Mouse (Mus musculus) hindbrain, embryonic 11.5 days (tissue): Measurements from ENCODE around the gene Cntrl. TPM values are rescaled to one million over a fixed set of nuclear protein-coding genes. Genes with fewer than 3 reads are reported as not detected.
A peak's percentile ranks its signal among the peaks of the same experiment; 100 is the strongest.

ENCODE experiments used
- ATAC-seq: fragments of 200-750 bp; cut with Nextera tagmentation; 2 replicates; pipeline ENCODE4 v1.8.0; 2017; ENCODE audit warnings: mild to moderate bottlenecking, moderate TSS enrichment, moderate library complexity; ENCODE audit not compliant: low FRiP score
- DNase-seq: peaks from one replicate; pipeline ENCODE4 v3.0.0-alpha.2; 2015; ENCODE audit warnings: low spot score
- H3K27ac ChIP-seq: fragments of 300-500 bp; sonication (generic); 2 replicates; pipeline ENCODE4 v1.5.1; 2014; ENCODE audit warnings: mild to moderate bottlenecking, low read depth, low read length
- H3K27me3 ChIP-seq: fragments of 300-500 bp; sonication (generic); 2 replicates; pipeline ENCODE4 v1.6.1; 2014; ENCODE audit warnings: mild to moderate bottlenecking, low read length, moderate library complexity, mixed read lengths; ENCODE audit not compliant: control insufficient read depth, insufficient read depth
- H3K36me3 ChIP-seq: fragments of 300-500 bp; sonication (generic); 2 replicates; pipeline ENCODE4 v1.6.1; 2014; ENCODE audit warnings: mild to moderate bottlenecking, low read length, moderate library complexity, mixed read lengths; ENCODE audit not compliant: control insufficient read depth, insufficient read depth
- H3K4me1 ChIP-seq: fragments of 300-500 bp; sonication (generic); replicated peaks from 2 replicates; pipeline ENCODE4 v1.6.1; 2014; ENCODE audit warnings: low read length, mixed read lengths; ENCODE audit not compliant: control insufficient read depth, insufficient read depth
- H3K4me2 ChIP-seq: fragments of 300-500 bp; sonication (generic); replicated peaks from 2 replicates; pipeline ENCODE4 v1.6.1; 2014; ENCODE audit warnings: mild to moderate bottlenecking, low read depth, low read length
- H3K4me3 ChIP-seq: fragments of 300-500 bp; sonication (generic); 2 replicates; pipeline ENCODE4 v1.5.1; 2014; ENCODE audit warnings: low read depth, low read length
- H3K9ac ChIP-seq: fragments of 300-500 bp; sonication (generic); 2 replicates; pipeline ENCODE4 v1.6.1; 2014; ENCODE audit warnings: low read depth, low read length
- H3K9me3 ChIP-seq: fragments of 300-500 bp; sonication (generic); 2 replicates; pipeline ENCODE4 v1.6.1; 2016; ENCODE audit warnings: low read length; ENCODE audit not compliant: control insufficient read depth
- WGBS: fragments of 180-500 bp; shearing (Covaris S2); extraction: QIAGEN DNeasy Blood & Tissue Kit; methylation state at CpG from one replicate; pipeline ENCODE4 v1.1.7; 2014; 5-methylcytosine and 5-hydroxymethylcytosine counted together
- polyA plus RNA-seq: library from polyadenylated mRNA; unstranded; fragments of >200 nt; fragmentation: Nextera tagmentation; extraction: Ambion mirVana; gene quantifications from 2 replicates; pipeline ENCODE4 v1.2.1, GENCODE M21; 2014

The Cntrl gene
- polyA plus RNA-seq, 1 experiment from 2014 or later: 38.6 TPM

DNA sequence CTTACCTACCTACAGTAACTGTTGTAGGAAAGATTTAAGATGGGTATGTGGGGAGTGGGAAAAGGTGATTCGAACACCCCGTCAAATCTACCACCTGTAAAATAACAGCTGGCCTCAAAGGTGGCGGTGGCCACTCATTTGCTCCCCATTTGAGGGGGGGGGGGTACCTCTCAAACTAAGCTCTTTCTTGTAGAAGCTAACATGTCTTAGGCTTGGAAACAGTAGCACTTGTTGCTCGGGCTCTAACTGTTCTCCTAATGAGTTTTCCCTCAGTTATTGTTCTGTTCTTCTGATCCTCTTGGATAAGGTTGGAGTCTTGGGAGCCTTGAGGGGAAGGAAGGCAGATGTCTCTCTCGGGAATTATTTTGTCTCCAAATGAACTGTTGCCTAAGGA lies 23.4 kb downstream of the Cntrl start:
- peak overlapping the region; percentile 36; the same call in 1 of the 2 replicates for H3K27ac ChIP-seq

DNA sequence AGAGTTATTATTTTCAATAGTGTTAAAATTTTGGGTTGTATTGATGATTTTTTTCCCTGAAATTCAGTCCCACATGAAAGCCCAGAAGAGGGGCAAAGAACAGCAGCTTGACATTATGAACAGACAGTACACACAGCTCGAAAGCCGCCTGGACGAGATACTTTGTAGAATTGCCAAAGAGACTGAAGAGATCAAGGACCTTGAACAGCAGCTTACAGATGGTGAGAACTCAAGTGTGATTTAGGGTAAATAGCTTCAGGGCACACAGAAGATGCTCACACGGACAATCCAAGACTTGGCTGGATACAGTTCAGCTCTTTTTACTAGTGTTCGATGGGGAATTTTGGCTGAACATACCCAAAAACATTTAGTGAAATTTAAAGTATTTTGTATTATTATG lies 24.6 kb downstream of the Cntrl start:
- Histone ChIP-seq H3K9me3 (no peaks in the 10 kb centered on the region), H3K4me3 (no peak overlapping the region), H3K4me1 (0 out of 2 replicates have a peak, but pooled peaks cover 2% of the 10 kb centered on the region), H3K27ac (no peak overlapping the region), H3K9ac (no peak overlapping the region), H3K36me3 (0 out of 2 replicates have a peak, but pooled peaks cover 7% of the 10 kb centered on the region), H3K27me3 (no peaks in the 10 kb centered on the region), H3K4me2 (no peak overlapping the region)
- WGBS: 86% methylated on average over 5 of the region's 5 CpGs
- ATAC-seq (no peak), DNase-seq (no peak)

More for the DNA sequence above, 23.4 kb downstream of the Cntrl start:
- Histone ChIP-seq H3K27me3 (no peaks in the 10 kb centered on the region), H3K9me3 (no peaks in the 10 kb centered on the region), H3K9ac (peak overlapping the region; percentile 56), H3K36me3 (0 out of 2 replicates have a peak, but pooled peaks cover 4% of the 10 kb centered on the region), H3K4me1 (0 out of 2 replicates have a peak, but pooled peaks cover 2% of the 10 kb centered on the region), H3K4me3 (peak overlapping the region; percentile 43), H3K4me2 (peak overlapping the region; percentile 45)
- ATAC-seq: no peak
- peak; percentile 18 for DNase-seq
- 23% methylated on average over 5 of the region's 5 CpGs for WGBS

DNA sequence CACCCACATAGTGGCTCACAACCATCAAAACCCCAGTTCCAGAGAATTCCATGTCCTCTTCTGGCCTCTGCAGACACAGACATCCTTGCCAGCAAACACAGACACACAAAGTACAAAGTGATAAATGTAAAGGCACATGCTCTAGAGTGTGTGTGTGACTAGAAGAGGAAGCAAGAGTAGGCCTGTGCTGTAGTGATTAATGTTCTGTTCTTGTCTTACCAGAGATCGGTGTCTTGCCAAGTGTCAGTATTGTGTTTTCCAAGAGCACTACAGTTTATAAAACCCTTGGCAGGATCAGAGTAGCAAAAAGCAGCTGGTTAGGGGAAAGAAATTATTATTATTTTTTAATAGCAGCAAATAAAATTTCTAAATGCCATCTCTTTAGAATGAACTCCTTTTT lies 29.3 kb downstream of the Cntrl start:
- WGBS: 97% methylated on average over 1 of the region's 1 CpGs
- Histone ChIP-seq H3K9ac (no peak overlapping the region), H3K36me3 (0 out of 2 replicates have a peak, but pooled peaks cover 7% of the 10 kb centered on the region), H3K27me3 (no peaks in the 10 kb centered on the region), H3K27ac (no peak overlapping the region), H3K4me2 (no peak overlapping the region), H3K9me3 (no peaks in the 10 kb centered on the region), H3K4me1 (no peaks in the 10 kb centered on the region), H3K4me3 (no peak overlapping the region)
- ATAC-seq (no peak), DNase-seq (no peak)

DNA sequence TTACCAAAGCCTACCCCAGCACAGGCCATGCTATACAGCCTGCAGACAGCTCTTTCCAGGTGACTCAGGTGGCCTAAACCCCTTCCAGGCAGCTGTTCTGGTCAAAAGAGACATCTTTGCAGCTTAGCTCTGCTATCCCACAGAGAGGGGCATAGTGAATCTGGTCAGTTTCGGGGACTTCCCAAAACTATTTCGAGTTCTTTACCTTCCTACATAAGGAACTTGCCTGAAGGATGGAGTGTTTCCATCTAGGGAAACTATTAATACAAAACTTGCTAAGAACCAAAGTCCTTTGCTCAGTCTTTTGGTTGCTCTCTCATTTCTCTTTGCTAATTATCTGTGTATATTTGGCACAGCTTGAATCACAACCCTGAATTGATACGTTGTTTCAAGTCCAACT lies 32.4 kb downstream of the Cntrl start:
- Histone ChIP-seq H3K4me3 (no peak overlapping the region), H3K9me3 (no peaks in the 10 kb centered on the region), H3K9ac (no peak overlapping the region), H3K27ac (no peak overlapping the region), H3K36me3 (peaks cover 9% of the 10 kb centered on the region; the same call in 1 of the 2 replicates), H3K27me3 (no peaks in the 10 kb centered on the region), H3K4me1 (no peaks in the 10 kb centered on the region), H3K4me2 (no peak overlapping the region)
- 91% methylated on average over 3 of the region's 3 CpGs for WGBS
- ATAC-seq (no peak), DNase-seq (no peak)

DNA sequence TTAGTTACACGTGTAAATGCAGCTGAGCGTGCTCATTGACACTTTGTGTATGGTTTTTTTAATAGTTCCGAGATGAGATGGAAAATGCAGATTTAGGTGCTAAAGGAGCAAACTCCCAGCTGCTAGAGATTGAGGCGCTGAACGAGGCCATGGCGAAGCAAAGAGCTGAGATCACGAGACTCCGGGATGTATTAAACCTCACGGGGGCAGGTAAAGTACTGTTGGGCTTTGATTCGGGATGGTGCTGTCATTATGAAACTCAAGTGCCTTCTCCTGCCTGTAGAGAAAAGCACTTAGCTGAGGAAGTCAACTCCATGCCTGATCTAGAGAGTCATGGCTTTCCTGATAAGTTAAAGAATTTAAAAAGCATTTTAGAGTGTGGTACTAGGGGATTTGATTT lies 39.5 kb downstream of the Cntrl start:
- ATAC-seq (no peak), DNase-seq (no peak)
- no peak overlapping the region for H3K4me2 ChIP-seq
- H3K4me3 ChIP-seq: no peak overlapping the region
- no peaks in the 10 kb centered on the region for H3K9me3 ChIP-seq
- H3K27ac ChIP-seq: no peak overlapping the region
- no peaks in the 10 kb centered on the region for H3K27me3 ChIP-seq
- no peaks in the 10 kb centered on the region for H3K4me1 ChIP-seq
- H3K9ac ChIP-seq: no peak overlapping the region
- WGBS: 95% methylated on average over 10 of the region's 10 CpGs
- H3K36me3 ChIP-seq: peaks cover 14% of the 10 kb centered on the region

DNA sequence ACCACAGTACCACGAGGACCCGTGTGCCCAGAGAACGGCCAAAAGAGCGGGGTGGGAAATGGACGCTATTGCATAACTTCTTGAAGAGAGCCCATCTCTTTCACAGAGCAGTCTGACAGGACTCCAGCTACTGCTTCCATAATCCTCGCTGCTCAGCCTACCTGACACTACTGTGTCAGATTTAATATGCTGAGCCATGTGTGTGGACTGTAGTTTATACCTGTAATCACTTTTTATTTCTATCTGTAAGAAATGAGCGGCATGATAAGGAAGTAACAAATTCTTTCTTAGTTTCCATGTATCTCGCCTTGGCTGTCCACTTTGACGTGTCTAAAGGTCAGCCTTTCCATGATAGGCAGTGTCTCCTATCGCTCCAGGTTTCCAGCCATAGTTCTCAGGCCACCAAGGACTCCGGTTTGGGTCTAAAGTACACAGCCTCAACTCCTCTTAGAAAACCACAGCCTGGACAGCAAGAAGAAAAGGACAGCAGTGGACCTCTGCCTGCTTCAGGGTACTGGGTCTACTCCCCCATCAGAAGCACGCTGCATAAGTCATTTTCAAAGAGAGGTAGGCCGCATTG lies 42.1 kb downstream of the Cntrl start:
- Histone ChIP-seq H3K36me3 (peaks cover 15% of the 10 kb centered on the region), H3K9me3 (no peaks in the 10 kb centered on the region), H3K4me1 (no peaks in the 10 kb centered on the region), H3K27me3 (no peaks in the 10 kb centered on the region), H3K9ac (no peak overlapping the region), H3K27ac (no peak overlapping the region), H3K4me2 (no peak overlapping the region), H3K4me3 (no peak overlapping the region)
- WGBS: 97% methylated on average over 13 of the region's 13 CpGs
- no peak for DNase-seq
- ATAC-seq: no peak

DNA sequence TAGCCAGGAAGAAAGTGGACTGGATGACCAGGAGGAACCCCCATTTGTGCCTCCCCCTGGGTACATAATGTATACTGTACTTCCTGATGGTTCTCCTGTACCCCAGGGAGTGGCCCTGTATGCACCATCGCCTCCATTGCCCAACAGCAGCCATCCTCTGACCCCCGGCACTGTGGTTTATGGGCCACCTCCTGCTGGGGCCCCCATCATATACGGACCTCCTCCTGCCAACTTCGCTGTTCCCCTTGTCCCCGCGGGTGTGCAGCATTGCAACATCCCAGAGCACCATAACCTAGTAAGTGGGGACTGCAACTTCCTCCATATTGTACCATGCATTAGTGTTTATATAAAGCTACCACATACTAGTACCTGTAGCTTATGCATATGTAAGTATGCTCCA lies 43.9 kb downstream of the Cntrl start:
- Histone ChIP-seq H3K4me3 (no peak overlapping the region), H3K27me3 (no peaks in the 10 kb centered on the region), H3K4me2 (no peak overlapping the region), H3K9me3 (no peaks in the 10 kb centered on the region), H3K36me3 (peaks cover 12% of the 10 kb centered on the region), H3K4me1 (no peaks in the 10 kb centered on the region), H3K27ac (no peak overlapping the region), H3K9ac (no peak overlapping the region)
- ATAC-seq (no peak), DNase-seq (no peak)
- 93% methylated on average over 6 of the region's 6 CpGs for whole genome bisulfite sequencing

DNA sequence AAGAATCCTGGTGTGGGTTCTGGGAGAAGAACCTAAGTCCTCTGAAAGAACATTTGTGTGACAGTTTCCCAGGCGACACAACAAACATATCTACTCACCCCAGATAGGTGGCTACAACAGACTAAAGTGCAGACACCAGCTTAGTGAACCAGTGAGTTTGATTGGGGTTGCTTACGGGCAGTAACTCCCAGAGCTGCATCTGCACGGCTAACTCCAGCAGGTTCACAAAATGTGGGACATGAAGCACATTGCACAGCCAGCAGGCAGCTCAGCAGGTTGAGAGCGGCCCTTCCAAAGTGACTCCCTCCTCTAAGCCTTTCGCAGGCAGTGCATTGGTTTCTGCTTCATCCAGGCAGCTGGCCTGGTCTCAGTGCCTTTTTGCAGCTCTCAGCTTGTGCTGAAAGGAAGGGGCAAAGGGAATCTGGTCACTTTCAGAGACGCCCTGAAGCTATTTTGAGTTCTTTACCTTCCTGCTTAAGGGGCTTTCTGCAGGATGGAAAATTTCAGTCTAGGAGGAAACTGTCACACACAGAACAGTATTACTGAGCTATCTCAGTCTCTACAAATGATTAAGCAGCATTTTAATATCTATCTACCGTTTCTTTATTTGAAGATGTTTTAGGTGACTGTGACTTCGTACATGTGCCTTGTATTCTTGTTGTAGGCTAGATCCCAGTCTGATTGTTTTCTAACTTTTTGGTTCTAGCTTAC lies 44.7 kb downstream of the Cntrl start:
- Histone ChIP-seq H3K9ac (no peak overlapping the region), H3K27ac (no peak overlapping the region), H3K36me3 (peaks cover 9% of the 10 kb centered on the region), H3K27me3 (no peaks in the 10 kb centered on the region), H3K4me1 (no peaks in the 10 kb centered on the region), H3K9me3 (no peaks in the 10 kb centered on the region), H3K4me2 (no peak overlapping the region), H3K4me3 (no peak overlapping the region)
- DNase-seq (no peak), ATAC-seq (no peak)
- WGBS: 90% methylated on average over 8 of the region's 8 CpGs

DNA sequence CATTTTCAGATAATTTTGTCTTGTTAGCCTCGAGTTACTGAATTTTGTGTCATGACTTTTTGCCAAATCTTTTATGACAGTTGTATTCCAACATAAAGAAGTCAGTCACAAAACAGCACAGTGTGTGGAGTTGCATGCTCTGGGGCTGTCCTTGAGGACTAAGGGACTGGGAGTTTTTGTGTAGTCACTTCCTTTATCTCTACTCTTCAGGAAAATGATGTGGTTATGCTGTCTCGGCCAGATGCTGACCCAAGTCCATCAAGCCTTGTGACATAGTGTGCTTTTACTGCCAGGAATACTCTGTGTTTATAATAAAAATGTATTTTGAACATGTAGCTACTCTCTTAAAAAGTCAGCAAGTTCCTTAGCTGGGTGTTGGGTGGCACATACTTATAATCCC lies 47.7 kb downstream of the Cntrl start:
- no peak for DNase-seq
- Histone ChIP-seq H3K27ac (no peak overlapping the region), H3K4me3 (no peak overlapping the region), H3K9me3 (no peaks in the 10 kb centered on the region), H3K9ac (no peak overlapping the region), H3K36me3 (peaks cover 4% of the 10 kb centered on the region; the same call in 1 of the 2 replicates), H3K27me3 (no peaks in the 10 kb centered on the region), H3K4me1 (no peaks in the 10 kb centered on the region), H3K4me2 (no peak overlapping the region)
- ATAC-seq: no peak
- 86% methylated on average over 2 of the region's 2 CpGs for WGBS
